Mouse (Mus musculus) liver, postnatal 0 days (tissue): ENCODE measurements around the gene Ltbp1. TPM values are rescaled to one million over a fixed set of nuclear protein-coding genes. Genes with fewer than 3 reads are reported as not detected.

Source experiments
- ATAC-seq: fragments of 200-750 bp; cut with Nextera tagmentation; 2 replicates; pipeline ENCODE4 v1.8.0; 2017; ENCODE audit warnings: mild to moderate bottlenecking, moderate library complexity
- DNase-seq: peaks from one replicate; pipeline ENCODE4 v3.0.0-alpha.2; 2016
- H3K27ac ChIP-seq: fragments of 300-500 bp; sonication (generic); 2 replicates; pipeline ENCODE4 v1.5.1; 2014; ENCODE audit warnings: antibody characterized with exemption, moderate library complexity, mild to moderate bottlenecking, low read depth
- H3K27me3 ChIP-seq: fragments of 300-500 bp; sonication (generic); 2 replicates; pipeline ENCODE4 v1.6.1; 2014; ENCODE audit warnings: low read length, control low read depth, mixed read lengths; ENCODE audit not compliant: insufficient read depth
- H3K36me3 ChIP-seq: fragments of 300-500 bp; sonication (generic); replicated peaks from 2 replicates; pipeline ENCODE4 v1.6.1; 2014; ENCODE audit warnings: mild to moderate bottlenecking, control low read depth, low read length, moderate library complexity, mixed read lengths; ENCODE audit not compliant: insufficient read depth
- H3K4me1 ChIP-seq: fragments of 300-500 bp; sonication (generic); 2 replicates; pipeline ENCODE4 v1.6.1; 2014; ENCODE audit warnings: antibody characterized with exemption, mild to moderate bottlenecking, control low read depth; ENCODE audit not compliant: insufficient read depth
- H3K4me2 ChIP-seq: fragments of 300-500 bp; sonication (generic); 2 replicates; pipeline ENCODE4 v1.6.1; 2014; ENCODE audit warnings: low read depth, mild to moderate bottlenecking, low read length, moderate library complexity, mixed read lengths
- H3K4me3 ChIP-seq: fragments of 300-500 bp; sonication (generic); 2 replicates; pipeline ENCODE4 v1.5.1; 2014; ENCODE audit warnings: low read depth, low read length
- H3K9ac ChIP-seq: fragments of 300-500 bp; sonication (generic); replicated peaks from 2 replicates; pipeline ENCODE4 v1.6.1; 2014; ENCODE audit warnings: mild to moderate bottlenecking, moderate library complexity
- H3K9me3 ChIP-seq: fragments of 300-500 bp; sonication (generic); 2 replicates; pipeline ENCODE4 v1.6.1; 2016; ENCODE audit warnings: mild to moderate bottlenecking, control low read depth, low read length, mixed read lengths
- CTCF ChIP-seq: sonication (generic); IDR thresholded peaks from 2 replicates; pipeline ENCODE4 v1.5.1; 2016; ENCODE audit warnings: antibody characterized with exemption, low read depth
- EP300 ChIP-seq: IDR thresholded peaks from 2 replicates; pipeline ENCODE4 v1.6.1; 2016; ENCODE audit warnings: antibody characterized with exemption, low read depth, mild to moderate bottlenecking
- WGBS: fragments of 180-500 bp; shearing (Covaris S2); extraction: QIAGEN DNeasy Blood & Tissue Kit; methylation state at CpG from one replicate; pipeline ENCODE4 v1.1.7; 2014; ENCODE audit not compliant: insufficient replicate concordance; 5-methylcytosine and 5-hydroxymethylcytosine counted together
- polyA plus RNA-seq: library from polyadenylated mRNA; unstranded; fragments of >200 nt; fragmentation: Nextera tagmentation; extraction: Ambion mirVana; gene quantifications from 2 replicates; pipeline ENCODE4 v1.2.1, GENCODE M21; 2015

Ltbp1 gene
- polyA plus RNA-seq, 1 experiment from 2014 or later: 2.8 TPM

DNA sequence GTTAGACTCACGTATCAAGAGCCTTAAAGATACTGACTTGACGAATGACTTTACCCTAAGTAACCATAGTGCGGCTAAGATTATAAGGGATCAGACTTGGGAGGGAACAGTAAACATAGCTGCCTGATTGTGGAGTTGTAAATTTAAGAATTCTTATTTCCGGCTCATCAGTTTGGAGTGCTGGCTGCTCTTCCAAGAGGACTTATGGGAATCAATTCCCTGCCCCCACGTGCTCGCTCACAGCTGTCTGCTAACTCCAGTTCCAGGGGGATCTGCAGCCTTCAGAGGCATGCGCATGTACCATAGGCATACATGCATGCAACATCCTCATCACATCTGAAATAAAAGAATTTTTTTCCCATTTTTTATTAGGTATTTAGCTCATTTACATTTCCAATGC is 61.0 kb downstream of the Ltbp1 start:
- Histone ChIP-seq H3K27me3 (no peaks in the 10 kb centered on the region), H3K4me1 (peaks cover 2% of the 10 kb centered on the region; the same call in 1 of the 2 replicates), H3K27ac (no peak overlapping the region), H3K4me3 (no peak overlapping the region), H3K9me3 (no peaks in the 10 kb centered on the region), H3K36me3 (no peaks in the 10 kb centered on the region), H3K4me2 (no peak overlapping the region), H3K9ac (no peak overlapping the region)
- TF ChIP-seq CTCF (no peak), EP300 (no peak)
- ATAC-seq: no peak
- 82% methylated on average over 7 of the region's 7 CpGs for WGBS
- DNase-seq: no peak

GRCm38 (mm10) chr17:75067314-75067713 is 61.9 kb downstream of the Ltbp1 start:
- Histone ChIP-seq H3K4me2 (no peak overlapping the region), H3K4me1 (peaks cover 2% of the 10 kb centered on the region; the same call in 1 of the 2 replicates), H3K9me3 (no peaks in the 10 kb centered on the region), H3K27ac (no peak overlapping the region), H3K36me3 (no peaks in the 10 kb centered on the region), H3K4me3 (no peak overlapping the region), H3K27me3 (no peaks in the 10 kb centered on the region), H3K9ac (no peak overlapping the region)
- ATAC-seq (no peak), DNase-seq (no peak)
- WGBS: 57% methylated on average over 8 of the region's 8 CpGs
- TF ChIP-seq EP300 (no peak), CTCF (no peak)

DNA sequence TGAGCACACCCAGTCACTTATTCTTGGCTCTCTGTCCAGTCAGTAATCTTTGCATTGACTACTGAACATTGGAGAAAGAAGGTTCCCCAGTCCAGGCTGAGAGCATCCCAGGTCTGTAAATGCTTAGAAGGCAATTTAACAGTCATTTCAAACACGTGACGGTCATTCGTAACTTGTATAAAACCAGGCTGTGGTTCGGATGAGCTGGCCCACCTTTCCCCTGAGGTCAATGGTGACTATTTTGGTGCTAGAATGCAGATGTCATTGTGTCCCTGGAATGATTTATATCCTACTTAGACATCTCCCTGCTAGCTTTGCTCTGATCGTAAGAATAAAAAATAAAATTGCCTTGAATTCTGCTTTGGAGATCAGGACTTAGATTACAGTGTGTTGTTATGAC is 63.9 kb downstream of the Ltbp1 start:
- ATAC-seq (no peak), DNase-seq (no peak)
- no peaks in the 10 kb centered on the region for H3K27me3 ChIP-seq
- TF ChIP-seq CTCF (no peak), EP300 (no peak)
- peaks cover 2% of the 10 kb centered on the region; the same call in 1 of the 2 replicates for H3K4me1 ChIP-seq
- no peak overlapping the region for H3K4me2 ChIP-seq
- no peak overlapping the region for H3K27ac ChIP-seq
- 84% methylated on average over 5 of the region's 5 CpGs for WGBS
- H3K4me3 ChIP-seq: no peak overlapping the region
- no peak overlapping the region for H3K9ac ChIP-seq
- H3K9me3 ChIP-seq: no peaks in the 10 kb centered on the region
- H3K36me3 ChIP-seq: no peaks in the 10 kb centered on the region

- ATAC-seq: peak; percentile 25
- H3K4me3 ChIP-seq: no peak overlapping the region
- no peak for TF ChIP-seq CTCF
- peak; percentile 42; the same call in 1 of the 2 replicates for TF ChIP-seq EP300
- H3K36me3 ChIP-seq: no peaks in the 10 kb centered on the region
- H3K9ac ChIP-seq: no peak overlapping the region
- WGBS: 33% methylated on average over 2 of the region's 2 CpGs
- no peaks in the 10 kb centered on the region for H3K27me3 ChIP-seq
- DNase-seq: no peak
- no peak overlapping the region for H3K27ac ChIP-seq
- H3K4me2 ChIP-seq: no peak overlapping the region
- H3K4me1 ChIP-seq: peaks cover 2% of the 10 kb centered on the region; the same call in 1 of the 2 replicates
- H3K9me3 ChIP-seq: no peaks in the 10 kb centered on the region
Observed at GRCm38 (mm10) chr17:75071174-75071573, 65.8 kb downstream of the Ltbp1 start.

GRCm38 (mm10) chr17:75071749-75072148 is 66.4 kb downstream of the Ltbp1 start:
- no peaks in the 10 kb centered on the region for H3K9me3 ChIP-seq
- H3K36me3 ChIP-seq: no peaks in the 10 kb centered on the region
- no peak overlapping the region for H3K27ac ChIP-seq
- DNase-seq: no peak
- H3K4me1 ChIP-seq: peaks cover 2% of the 10 kb centered on the region; the same call in 1 of the 2 replicates
- ATAC-seq: no peak
- H3K27me3 ChIP-seq: no peaks in the 10 kb centered on the region
- no peak overlapping the region for H3K4me2 ChIP-seq
- WGBS: 70% methylated on average over 2 of the region's 2 CpGs
- H3K4me3 ChIP-seq: no peak overlapping the region
- no peak overlapping the region for H3K9ac ChIP-seq
- TF ChIP-seq EP300: no peak
- no peak for TF ChIP-seq CTCF

DNA sequence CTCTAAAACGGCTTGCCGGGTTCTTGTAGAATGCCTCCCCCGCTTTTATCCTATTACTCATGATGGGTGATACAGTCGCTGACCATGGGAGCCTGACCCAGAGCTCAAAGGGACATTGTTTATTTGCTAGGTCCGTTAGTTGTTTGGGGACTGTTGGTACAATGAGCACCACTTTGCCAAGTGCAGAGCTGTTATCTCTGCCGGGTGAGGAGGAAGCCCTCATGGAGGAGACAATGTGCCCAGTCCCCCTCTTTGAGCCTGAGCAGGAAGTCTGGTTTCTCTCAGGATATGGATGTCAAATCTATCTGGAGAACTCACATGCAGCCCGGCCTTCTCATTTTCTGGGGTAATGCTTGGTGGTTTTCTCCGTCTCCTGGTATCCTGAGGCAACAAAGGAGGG is 68.5 kb downstream of the Ltbp1 start:
- no peak overlapping the region for H3K27ac ChIP-seq

More for the DNA sequence above, 68.5 kb downstream of the Ltbp1 start:
- ATAC-seq: peak; percentile 21; the same call in 1 of the 2 replicates
- TF ChIP-seq EP300: 0 out of 2 replicates have a peak, but pooled peaks have one; percentile 41
- TF ChIP-seq CTCF: no peak
- Histone ChIP-seq H3K4me1 (peaks cover 2% of the 10 kb centered on the region; the same call in 1 of the 2 replicates), H3K4me3 (no peak overlapping the region), H3K9ac (no peak overlapping the region), H3K4me2 (no peak overlapping the region), H3K27me3 (no peaks in the 10 kb centered on the region), H3K36me3 (no peaks in the 10 kb centered on the region), H3K9me3 (no peaks in the 10 kb centered on the region)
- 21% methylated on average over 8 of the region's 8 CpGs for WGBS
- DNase-seq: no peak
